Mouse (Mus musculus): ENCODE data around the gene Dna2.

DNA sequence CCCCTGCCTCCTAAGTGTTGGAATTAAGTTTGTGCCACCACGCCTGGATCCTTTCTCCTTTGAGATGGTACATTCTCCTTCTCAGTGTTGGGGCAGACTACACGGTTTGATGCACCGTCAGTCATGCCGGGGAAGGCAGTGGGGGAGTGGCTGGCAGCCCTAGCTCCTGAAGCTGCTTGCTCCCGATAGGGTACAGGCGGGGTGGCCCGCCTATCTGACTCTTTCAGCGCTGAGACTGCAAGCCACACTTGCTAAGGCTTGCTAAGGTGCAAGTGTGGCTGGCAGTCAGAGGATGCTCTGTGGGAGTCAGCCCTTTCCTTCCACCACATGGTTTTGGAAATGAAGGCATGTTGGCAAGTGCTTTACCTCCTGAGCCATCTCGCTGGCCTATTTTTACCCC is 53.8 kb downstream of the Dna2 start:
- TF ChIP-seq POLR2A (IDR thresholded peaks at IDR 0.05; ENCODE audit: low read depth, low read length) = no peak
- no peak for TF ChIP-seq CTCF (conservative IDR thresholded peaks at IDR 0.05; ENCODE audit: insufficient read depth, insufficient read length, low read depth, low read length)
